Mouse (Mus musculus): ENCODE data around the gene Gtf2i. TPM values are rescaled to one million over a fixed set of nuclear protein-coding genes. Genes with fewer than 3 reads are reported as not detected.

The Gtf2i gene
- polyA plus RNA-seq, 1 experiment from 2014 or later, result 150 TPM

- Histone ChIP-seq H3K9ac (replicated peaks; ENCODE audit: low read length) (no peak overlapping the region), H3K27ac (replicated peaks; ENCODE audit: low read depth, low read length) (no peak overlapping the region), H3K9me3 (ENCODE audit: control insufficient read depth, low read length) (no peaks in the 10 kb centered on the region), H3K27me3 (ENCODE audit: control insufficient read depth, insufficient read depth, low read length) (no peaks in the 10 kb centered on the region), H3K4me3 (replicated peaks; ENCODE audit: low read depth, low read length) (no peak overlapping the region), H3K4me2 (ENCODE audit: low read length) (no peak overlapping the region), H3K4me1 (ENCODE audit: control insufficient read depth, insufficient read depth, low read length) (no peaks in the 10 kb centered on the region), H3K36me3 (ENCODE audit: control insufficient read depth, insufficient read depth, low read length) (peaks cover 90% of the 10 kb centered on the region)
- WGBS, result 91% methylated on average over 4 of the region's 4 CpGs
- DNase-seq (no peak), ATAC-seq (ENCODE audit: low FRiP score, low TSS enrichment) (no peak)
These were observed 37.5 kb downstream of the Gtf2i start for GRCm38 (mm10) chr5:134277109-134277508.

- peaks cover 95% of the 10 kb centered on the region for H3K36me3 ChIP-seq (ENCODE audit: control insufficient read depth, insufficient read depth, low read length)
- H3K4me3 ChIP-seq (replicated peaks; ENCODE audit: low read depth, low read length), result no peak overlapping the region
- H3K4me2 ChIP-seq (ENCODE audit: low read length), result no peak overlapping the region
- H3K27ac ChIP-seq (replicated peaks; ENCODE audit: low read depth, low read length), result no peak overlapping the region
- H3K4me1 ChIP-seq (ENCODE audit: control insufficient read depth, insufficient read depth, low read length), result no peaks in the 10 kb centered on the region
- WGBS, result 90% methylated on average over 10 of the region's 10 CpGs
- no peaks in the 10 kb centered on the region for H3K9me3 ChIP-seq (ENCODE audit: control insufficient read depth, low read length)
- H3K9ac ChIP-seq (replicated peaks; ENCODE audit: low read length), result no peak overlapping the region
- no peaks in the 10 kb centered on the region for H3K27me3 ChIP-seq (ENCODE audit: control insufficient read depth, insufficient read depth, low read length)
- ATAC-seq (ENCODE audit: low FRiP score, low TSS enrichment) (no peak), DNase-seq (no peak)
These were observed 39.0 kb downstream of the Gtf2i start for GRCm38 (mm10) chr5:134275556-134275955.

- no peak overlapping the region for H3K4me3 ChIP-seq (replicated peaks; ENCODE audit: low read depth, low read length)
- H3K9me3 ChIP-seq (ENCODE audit: control insufficient read depth, low read length), result no peaks in the 10 kb centered on the region
- H3K36me3 ChIP-seq (ENCODE audit: control insufficient read depth, insufficient read depth, low read length), result peaks cover 95% of the 10 kb centered on the region
- no peak overlapping the region for H3K9ac ChIP-seq (replicated peaks; ENCODE audit: low read length)
- no peaks in the 10 kb centered on the region for H3K4me1 ChIP-seq (ENCODE audit: control insufficient read depth, insufficient read depth, low read length)
- 90% methylated on average over 11 of the region's 11 CpGs for WGBS
- DNase-seq, result no peak
- no peak overlapping the region for H3K27ac ChIP-seq (replicated peaks; ENCODE audit: low read depth, low read length)
- no peak for ATAC-seq (ENCODE audit: low FRiP score, low TSS enrichment)
- H3K27me3 ChIP-seq (ENCODE audit: control insufficient read depth, insufficient read depth, low read length), result no peaks in the 10 kb centered on the region
- no peak overlapping the region for H3K4me2 ChIP-seq (ENCODE audit: low read length)
These were observed 39.5 kb downstream of the Gtf2i start for GRCm38 (mm10) chr5:134275021-134275420.

GRCm38 (mm10) chr5:134273761-134274160, 40.8 kb downstream of the Gtf2i start:
- H3K9ac ChIP-seq (replicated peaks; ENCODE audit: low read length), result no peak overlapping the region
- no peaks in the 10 kb centered on the region for H3K27me3 ChIP-seq (ENCODE audit: control insufficient read depth, insufficient read depth, low read length)
- WGBS, result 93% methylated on average over 8 of the region's 8 CpGs
- DNase-seq (no peak), ATAC-seq (ENCODE audit: low FRiP score, low TSS enrichment) (no peak)
- peaks cover 93% of the 10 kb centered on the region for H3K36me3 ChIP-seq (ENCODE audit: control insufficient read depth, insufficient read depth, low read length)
- no peaks in the 10 kb centered on the region for H3K9me3 ChIP-seq (ENCODE audit: control insufficient read depth, low read length)
- H3K4me1 ChIP-seq (ENCODE audit: control insufficient read depth, insufficient read depth, low read length), result no peaks in the 10 kb centered on the region
- no peak overlapping the region for H3K4me3 ChIP-seq (replicated peaks; ENCODE audit: low read depth, low read length)
- H3K27ac ChIP-seq (replicated peaks; ENCODE audit: low read depth, low read length), result no peak overlapping the region
- no peak overlapping the region for H3K4me2 ChIP-seq (ENCODE audit: low read length)

- Histone ChIP-seq H3K36me3 (ENCODE audit: control insufficient read depth, insufficient read depth, low read length) (peaks cover 94% of the 10 kb centered on the region), H3K4me2 (ENCODE audit: low read length) (no peak overlapping the region), H3K9ac (replicated peaks; ENCODE audit: low read length) (no peak overlapping the region), H3K4me1 (ENCODE audit: control insufficient read depth, insufficient read depth, low read length) (no peaks in the 10 kb centered on the region), H3K9me3 (ENCODE audit: control insufficient read depth, low read length) (no peaks in the 10 kb centered on the region), H3K27ac (replicated peaks; ENCODE audit: low read depth, low read length) (no peak overlapping the region), H3K27me3 (ENCODE audit: control insufficient read depth, insufficient read depth, low read length) (no peaks in the 10 kb centered on the region), H3K4me3 (replicated peaks; ENCODE audit: low read depth, low read length) (no peak overlapping the region)
- no peak for DNase-seq
- ATAC-seq (ENCODE audit: low FRiP score, low TSS enrichment), result no peak
- 92% methylated on average over 11 of the region's 11 CpGs for WGBS
These were observed 41.8 kb downstream of the Gtf2i start for GRCm38 (mm10) chr5:134272761-134273160.

- DNase-seq (no peak), ATAC-seq (ENCODE audit: low FRiP score, low TSS enrichment) (no peak)
- whole genome bisulfite sequencing, result 86% methylated on average over 11 of the region's 11 CpGs
- H3K4me1 ChIP-seq (ENCODE audit: control insufficient read depth, insufficient read depth, low read length), result no peaks in the 10 kb centered on the region
- no peaks in the 10 kb centered on the region for H3K9me3 ChIP-seq (ENCODE audit: control insufficient read depth, low read length)
- no peak overlapping the region for H3K27ac ChIP-seq (replicated peaks; ENCODE audit: low read depth, low read length)
- no peak overlapping the region for H3K4me3 ChIP-seq (replicated peaks; ENCODE audit: low read depth, low read length)
- H3K4me2 ChIP-seq (ENCODE audit: low read length), result no peak overlapping the region
- peaks cover 89% of the 10 kb centered on the region for H3K36me3 ChIP-seq (ENCODE audit: control insufficient read depth, insufficient read depth, low read length)
- H3K9ac ChIP-seq (replicated peaks; ENCODE audit: low read length), result no peak overlapping the region
- H3K27me3 ChIP-seq (ENCODE audit: control insufficient read depth, insufficient read depth, low read length), result no peaks in the 10 kb centered on the region
These were observed 43.1 kb downstream of the Gtf2i start for GRCm38 (mm10) chr5:134271421-134271820.

GRCm38 (mm10) chr5:134270566-134270965, 44.0 kb downstream of the Gtf2i start:
- H3K4me3 ChIP-seq (replicated peaks; ENCODE audit: low read depth, low read length), result no peak overlapping the region

GRCm38 (mm10) chr5:134269751-134270150, 44.8 kb downstream of the Gtf2i start:
- no peak overlapping the region for H3K4me3 ChIP-seq (replicated peaks; ENCODE audit: low read depth, low read length)
- no peak overlapping the region for H3K9ac ChIP-seq (replicated peaks; ENCODE audit: low read length)
- no peak overlapping the region for H3K27ac ChIP-seq (replicated peaks; ENCODE audit: low read depth, low read length)
- no peak for ATAC-seq (ENCODE audit: low FRiP score, low TSS enrichment)
- H3K4me1 ChIP-seq (ENCODE audit: control insufficient read depth, insufficient read depth, low read length), result no peaks in the 10 kb centered on the region
- no peak for DNase-seq
- no peaks in the 10 kb centered on the region for H3K9me3 ChIP-seq (ENCODE audit: control insufficient read depth, low read length)
- peaks cover 90% of the 10 kb centered on the region for H3K36me3 ChIP-seq (ENCODE audit: control insufficient read depth, insufficient read depth, low read length)
- no peaks in the 10 kb centered on the region for H3K27me3 ChIP-seq (ENCODE audit: control insufficient read depth, insufficient read depth, low read length)
- WGBS, result 94% methylated on average over 5 of the region's 5 CpGs
- no peak overlapping the region for H3K4me2 ChIP-seq (ENCODE audit: low read length)

More at GRCm38 (mm10) chr5:134270566-134270965, 44.0 kb downstream of the Gtf2i start:
- Histone ChIP-seq H3K27me3 (ENCODE audit: control insufficient read depth, insufficient read depth, low read length) (no peaks in the 10 kb centered on the region), H3K27ac (replicated peaks; ENCODE audit: low read depth, low read length) (no peak overlapping the region), H3K36me3 (ENCODE audit: control insufficient read depth, insufficient read depth, low read length) (peaks cover 90% of the 10 kb centered on the region), H3K9ac (replicated peaks; ENCODE audit: low read length) (no peak overlapping the region), H3K4me2 (ENCODE audit: low read length) (no peak overlapping the region), H3K4me1 (ENCODE audit: control insufficient read depth, insufficient read depth, low read length) (no peaks in the 10 kb centered on the region), H3K9me3 (ENCODE audit: control insufficient read depth, low read length) (no peaks in the 10 kb centered on the region)
- ATAC-seq (ENCODE audit: low FRiP score, low TSS enrichment) (no peak), DNase-seq (no peak)
- WGBS, result 96% methylated on average over 4 of the region's 4 CpGs

- Histone ChIP-seq H3K27ac (replicated peaks; ENCODE audit: low read depth, low read length) (no peak overlapping the region), H3K4me2 (ENCODE audit: low read length) (no peak overlapping the region), H3K4me3 (replicated peaks; ENCODE audit: low read depth, low read length) (no peak overlapping the region), H3K4me1 (ENCODE audit: control insufficient read depth, insufficient read depth, low read length) (no peaks in the 10 kb centered on the region), H3K27me3 (ENCODE audit: control insufficient read depth, insufficient read depth, low read length) (no peaks in the 10 kb centered on the region), H3K9ac (replicated peaks; ENCODE audit: low read length) (no peak overlapping the region), H3K9me3 (ENCODE audit: control insufficient read depth, low read length) (no peaks in the 10 kb centered on the region), H3K36me3 (ENCODE audit: control insufficient read depth, insufficient read depth, low read length) (peaks cover 92% of the 10 kb centered on the region)
- ATAC-seq (ENCODE audit: low FRiP score, low TSS enrichment) (no peak), DNase-seq (no peak)
- WGBS, result 98% methylated on average over 8 of the region's 8 CpGs
These were observed 45.8 kb downstream of the Gtf2i start for GRCm38 (mm10) chr5:134268751-134269150.
